12 mouse cellular contexts compared by ENCODE assay signal in the genomic region with DNA sequence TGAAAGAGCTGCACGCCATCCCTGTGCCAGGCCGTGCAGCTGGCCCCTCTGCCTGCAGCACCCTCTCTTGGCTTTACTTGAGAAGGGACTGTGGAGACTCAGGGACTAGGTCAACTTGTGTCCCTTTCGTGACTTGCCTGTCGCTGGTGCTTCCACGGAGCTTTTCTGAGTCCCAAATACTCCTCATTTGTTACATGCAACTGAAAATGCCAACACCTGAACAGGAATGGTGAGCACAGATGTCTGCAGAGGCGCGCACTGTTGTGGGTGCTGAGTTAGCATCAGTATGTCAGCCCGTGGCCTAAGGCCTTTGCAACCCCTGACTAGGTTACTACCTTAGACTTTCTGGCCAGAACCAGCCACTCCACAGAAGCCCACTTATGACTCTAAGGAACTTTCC. TPM values are rescaled to one million over a fixed set of nuclear protein-coding genes. Genes with fewer than 3 reads are reported as not detected.
DNase-seq lines count a peak whose midpoint lies in the region; ATAC-seq and TF ChIP-seq lines count a peak whose summit lies in the region.
"Had no signal": no experiment of that assay in that cellular context is flagged by ENCODE, and none has a peak within 500 bp of the region (broad histone marks: within the 10 kb centered on the region; RNA-seq: fewer than 3 reads in every experiment).

No protein-coding gene starts in this region.

- H3K9me3 ChIP-seq in heart, embryonic 15.5 days (replicated peaks) = no peaks in the 10 kb centered on the region
- H3K9me3 ChIP-seq in neural tube, embryonic 11.5 days (ENCODE audit: control insufficient read depth, low read length) = no peaks in the 10 kb centered on the region
- H3K9me3 ChIP-seq: forebrain, embryonic 13.5 days had no signal

- ATAC-seq in heart, embryonic 15.5 days (replicated peaks; ENCODE audit: insufficient number of reproducible peaks, insufficient read depth, low FRiP score, low read depth) = no peak
- ATAC-seq in neural tube, embryonic 11.5 days (ENCODE audit: insufficient read depth, low FRiP score, low TSS enrichment) = no peak
- ATAC-seq: inflammation-experienced regulatory T-cells, adult 6 months had no signal

- WGBS in heart, embryonic 15.5 days = 79% methylated on average over 8 of the region's 8 CpGs
- WGBS in neural tube, embryonic 11.5 days = 88% methylated on average over 8 of the region's 8 CpGs
- 86% methylated on average over 8 of the region's 8 CpGs for WGBS in olfactory bulb, adult 2 months

- peak; percentile 37 for DNase-seq in cerebellum, adult 11-12 months
- no peak for DNase-seq in cerebellum, postnatal 10 days
- DNase-seq in heart, adult 9 months (ENCODE audit: low spot score in 2 of 2) = no peak
- no peak for DNase-seq in neural tube, embryonic 11.5 days (ENCODE audit: low spot score)
- DNase-seq in neural tube, embryonic 10.5 days (ENCODE audit: extremely low spot score, low spot score) = no peak
- no peak for DNase-seq in adrenal gland, adult 2 months

- TF ChIP-seq CTCF in olfactory bulb, adult 2 months (IDR thresholded peaks at IDR 0.05; ENCODE audit: insufficient read depth, low read depth, low read length) = no peak

- peaks cover 23% of the 10 kb centered on the region; the same call in 1 of the 2 replicates for H3K36me3 ChIP-seq in heart, embryonic 15.5 days
- no peaks in the 10 kb centered on the region; the same call in 1 of the 2 replicates for H3K36me3 ChIP-seq in neural tube, embryonic 11.5 days (ENCODE audit: control insufficient read depth, insufficient read depth, low read length)

- H3K4me2 ChIP-seq in heart, embryonic 15.5 days = no peak overlapping the region
- H3K4me2 ChIP-seq in neural tube, embryonic 11.5 days (ENCODE audit: low read depth) = no peak overlapping the region
- H3K4me2 ChIP-seq: forebrain, embryonic 13.5 days had no signal

- no peak overlapping the region for H3K4me3 ChIP-seq in heart, embryonic 15.5 days
- no peak overlapping the region for H3K4me3 ChIP-seq in neural tube, embryonic 11.5 days (ENCODE audit: low read depth, low read length)
- H3K4me3 ChIP-seq in olfactory bulb, adult 2 months (ENCODE audit: insufficient read depth, low read depth, low read length) = no peak overlapping the region
- H3K4me3 ChIP-seq: forebrain, embryonic 13.5 days had no signal

- peaks cover 60% of the 10 kb centered on the region for H3K4me1 ChIP-seq in heart, embryonic 15.5 days (replicated peaks)
- H3K4me1 ChIP-seq in neural tube, embryonic 11.5 days (ENCODE audit: control insufficient read depth, insufficient read depth, low read length) = peaks cover 5% of the 10 kb centered on the region; the same call in 1 of the 2 replicates
- H3K4me1 ChIP-seq in olfactory bulb, adult 2 months (ENCODE audit: control insufficient read depth, insufficient read depth, low read length) = peaks cover 26% of the 10 kb centered on the region

- no peak overlapping the region for H3K9ac ChIP-seq in heart, embryonic 15.5 days
- H3K9ac ChIP-seq in neural tube, embryonic 11.5 days (ENCODE audit: low read length) = no peak overlapping the region

- no peaks in the 10 kb centered on the region for H3K27me3 ChIP-seq in heart, embryonic 15.5 days
- H3K27me3 ChIP-seq in neural tube, embryonic 11.5 days (ENCODE audit: control insufficient read depth, insufficient read depth, low read length) = no peaks in the 10 kb centered on the region
- H3K27me3 ChIP-seq: forebrain, embryonic 13.5 days had no signal

- H3K27ac ChIP-seq in heart, embryonic 15.5 days = peak overlapping the region; percentile 73
- 0 out of 2 replicates have a peak overlapping the region, but pooled peaks have one; percentile 11 for H3K27ac ChIP-seq in neural tube, embryonic 11.5 days (ENCODE audit: low read depth, low read length)
- peak overlapping the region; percentile 52 for H3K27ac ChIP-seq in olfactory bulb, adult 2 months (ENCODE audit: insufficient read depth, low read depth, low read length)
- H3K27ac ChIP-seq: forebrain, embryonic 13.5 days had no signal

- no peak for TF ChIP-seq POLR2A in olfactory bulb, adult 2 months (IDR thresholded peaks at IDR 0.05; ENCODE audit: insufficient read depth, low read depth, low read length)

RNA-seq across cellular contexts. Expression of a gene that starts 35.2 kb away (rescaled TPM):
- polyA plus RNA-seq in heart, embryonic 15.5 days (2015; fragmentation: Nextera tagmentation; extraction: Ambion mirVana) = 468 and 518 TPM in 2 replicates
- polyA plus RNA-seq in neural tube, embryonic 11.5 days (2014; fragmentation: Nextera tagmentation; extraction: Ambion mirVana) = 204 and 214 TPM in 2 replicates
- polyA plus RNA-seq in olfactory bulb, adult 2 months (2012; ENCODE audit: insufficient read depth, insufficient read length, low replicate concordance, missing spikeins) = not detected in 2 replicates
- total RNA-seq in adrenal gland, adult 2 months (2021) = 10 to 100 TPM; 39.3 to 56.7 TPM
- 8.0 and 8.6 TPM in 2 replicates for polyA plus RNA-seq in adrenal gland, adult 2 months (2012; rRNA removed)
- total RNA-seq: monocyte, adult 5-6 weeks had no signal

RNA-seq across cellular contexts. Expression of a gene that starts 49.1 kb away (rescaled TPM):
- polyA plus RNA-seq in heart, embryonic 15.5 days (2015; fragmentation: Nextera tagmentation; extraction: Ambion mirVana) = 4.9 and 6.3 TPM in 2 replicates
- polyA plus RNA-seq in neural tube, embryonic 11.5 days (2014; fragmentation: Nextera tagmentation; extraction: Ambion mirVana) = not detected in 2 replicates
- polyA plus RNA-seq in olfactory bulb, adult 2 months (2012; ENCODE audit: insufficient read depth, insufficient read length, low replicate concordance, missing spikeins) = not detected in 2 replicates
- under 1 TPM in 1 of 2 experiments, not detected in 1; 0.69 TPM for total RNA-seq in adrenal gland, adult 2 months (2021)
- polyA plus RNA-seq in adrenal gland, adult 2 months (2012; rRNA removed) = 0.24 TPM in 1 of 2 replicates, not detected in the other
- total RNA-seq: MEL; monocyte, adult 5-6 weeks had no signal
- polyA plus RNA-seq: forebrain, embryonic 13.5 days; inflammation-experienced regulatory T-cells, adult 6 months had no signal

RNA-seq across cellular contexts. Expression of a gene that starts 56.3 kb away (rescaled TPM):
- 36.4 and 41.7 TPM in 2 replicates for polyA plus RNA-seq in heart, embryonic 15.5 days (2015; fragmentation: Nextera tagmentation; extraction: Ambion mirVana)
- polyA plus RNA-seq in neural tube, embryonic 11.5 days (2014; fragmentation: Nextera tagmentation; extraction: Ambion mirVana) = 59.9 and 60.8 TPM in 2 replicates
- 87.2 TPM in 1 of 2 replicates, not detected in the other for polyA plus RNA-seq in olfactory bulb, adult 2 months (2012; ENCODE audit: insufficient read depth, insufficient read length, low replicate concordance, missing spikeins)
- 100 to 1,000 TPM; 134 to 204 TPM for total RNA-seq in adrenal gland, adult 2 months (2021)
- 29.0 and 30.5 TPM in 2 replicates for polyA plus RNA-seq in adrenal gland, adult 2 months (2012; rRNA removed)

Comparison
In these comparisons a context has a peak if more than half of its experiments do, and no peak if none do; other contexts are left out.
1. H3K27ac ChIP-seq: peak in every context shown above with its lines; median percentile 73 in heart, embryonic 15.5 days; 52 in olfactory bulb, adult 2 months; 11 in neural tube, embryonic 11.5 days.
2. RNA of a gene that starts 35.2 kb away (polyA plus RNA-seq): 468 to 518 TPM in heart, embryonic 15.5 days and 204 to 214 TPM in neural tube, embryonic 11.5 days; 8.0 to 8.6 TPM in adrenal gland, adult 2 months and not detected in olfactory bulb, adult 2 months; every median in the first group is over 10 times any median in the second.